Mouse (Mus musculus) lung, embryonic 14.5 days (tissue): ENCODE measurements around the gene Cdkl5. TPM values are rescaled to one million over a fixed set of nuclear protein-coding genes. Genes with fewer than 3 reads are reported as not detected.

Experiments
- ATAC-seq: fragments of 200-750 bp; cut with Nextera tagmentation; 2 replicates; pipeline ENCODE4 v1.8.0; 2017; ENCODE audit warnings: mild to moderate bottlenecking, moderate TSS enrichment, moderate library complexity; ENCODE audit not compliant: insufficient read depth
- DNase-seq: peaks from one replicate; pipeline ENCODE4 v3.0.0-alpha.2; 2015
- H3K27ac ChIP-seq: fragments of 300-500 bp; sonication (generic); 2 replicates; pipeline ENCODE4 v1.5.1; 2014; ENCODE audit warnings: low read depth, mild to moderate bottlenecking, moderate library complexity
- H3K27me3 ChIP-seq: fragments of 300-500 bp; sonication (generic); 2 replicates; pipeline ENCODE4 v1.6.1; 2014; ENCODE audit warnings: low read length, control low read depth; ENCODE audit not compliant: insufficient read depth
- H3K36me3 ChIP-seq: fragments of 300-500 bp; sonication (generic); 2 replicates; pipeline ENCODE4 v1.6.1; 2014; ENCODE audit warnings: control low read depth; ENCODE audit not compliant: insufficient read depth
- H3K4me1 ChIP-seq: fragments of 300-500 bp; sonication (generic); 2 replicates; pipeline ENCODE4 v1.6.1; 2014; ENCODE audit warnings: antibody characterized with exemption, control low read depth; ENCODE audit not compliant: insufficient read depth
- H3K4me2 ChIP-seq: fragments of 300-500 bp; sonication (generic); 2 replicates; pipeline ENCODE4 v1.6.1; 2014; ENCODE audit warnings: mild to moderate bottlenecking
- H3K4me3 ChIP-seq: fragments of 300-500 bp; sonication (generic); 2 replicates; pipeline ENCODE4 v1.5.1; 2014; ENCODE audit warnings: low read depth, low read length
- H3K9ac ChIP-seq: fragments of 300-500 bp; sonication (generic); 2 replicates; pipeline ENCODE4 v1.6.1; 2014
- H3K9me3 ChIP-seq: fragments of 300-500 bp; sonication (generic); 2 replicates; pipeline ENCODE4 v1.6.1; 2016; ENCODE audit warnings: low read depth, low read length, control low read depth
- CTCF ChIP-seq: IDR thresholded peaks from 2 replicates; pipeline ENCODE4 v1.5.1; 2016; ENCODE audit warnings: antibody characterized with exemption, low read depth
- WGBS: fragments of 180-500 bp; shearing (Covaris S2); extraction: QIAGEN DNeasy Blood & Tissue Kit; methylation state at CpG from one replicate; pipeline ENCODE4 v1.1.7; 2014; 5-methylcytosine and 5-hydroxymethylcytosine counted together
- polyA plus RNA-seq: library from polyadenylated mRNA; unstranded; fragments of >200 nt; fragmentation: Nextera tagmentation; extraction: Ambion mirVana; gene quantifications from 2 replicates; pipeline ENCODE4 v1.2.1, GENCODE M21; 2014

Gene Cdkl5
- polyA plus RNA-seq, 1 experiment from 2014 or later: 2.1 TPM

GRCm38 (mm10) chrX:160919022-160919637 lies 75.4 kb downstream of the Cdkl5 start:
- 84% methylated on average over 3 of the region's 3 CpGs for WGBS
- Histone ChIP-seq H3K27ac (no peak overlapping the region), H3K9me3 (no peaks in the 10 kb centered on the region), H3K27me3 (no peaks in the 10 kb centered on the region), H3K4me3 (no peak overlapping the region), H3K9ac (no peak overlapping the region), H3K36me3 (no peaks in the 10 kb centered on the region), H3K4me1 (no peaks in the 10 kb centered on the region), H3K4me2 (no peak overlapping the region)
- DNase-seq: no peak
- no peak for ATAC-seq
- TF ChIP-seq CTCF: no peak

- Histone ChIP-seq H3K27me3 (no peaks in the 10 kb centered on the region), H3K4me1 (no peaks in the 10 kb centered on the region), H3K4me3 (no peak within 1 kb of the TSS), H3K9me3 (no peaks in the 10 kb centered on the region), H3K9ac (no peak within 1 kb of the TSS), H3K27ac (no peak within 1 kb of the TSS), H3K4me2 (no peak within 1 kb of the TSS), H3K36me3 (no peaks in the 10 kb centered on the region)
- TF ChIP-seq CTCF: no peak
- no peak for DNase-seq
- WGBS: 66% methylated on average over 4 of the region's 4 CpGs
- no peak for ATAC-seq
Measured at GRCm38 (mm10) chrX:160906952-160907351, 87.6 kb downstream of the Cdkl5 start, which contains the start of gene Gja6. TSS of gene Gja6 (minus strand) at chrX:160907052.

GRCm38 (mm10) chrX:160906477-160906876 lies 88.0 kb downstream of the Cdkl5 start:
- ATAC-seq: no peak
- no peak overlapping the region for H3K4me3 ChIP-seq
- no peaks in the 10 kb centered on the region for H3K36me3 ChIP-seq
- WGBS: 68% methylated on average over 4 of the region's 4 CpGs
- TF ChIP-seq CTCF: no peak
- no peaks in the 10 kb centered on the region for H3K27me3 ChIP-seq
- no peak overlapping the region for H3K9ac ChIP-seq
- H3K4me1 ChIP-seq: no peaks in the 10 kb centered on the region
- DNase-seq: no peak
- no peak overlapping the region for H3K27ac ChIP-seq
- no peak overlapping the region for H3K4me2 ChIP-seq
- no peaks in the 10 kb centered on the region for H3K9me3 ChIP-seq

GRCm38 (mm10) chrX:160905913-160906312 lies 88.6 kb downstream of the Cdkl5 start:
- WGBS: 65% methylated on average over 4 of the region's 4 CpGs
- no peak overlapping the region for H3K27ac ChIP-seq
- no peaks in the 10 kb centered on the region for H3K4me1 ChIP-seq
- H3K36me3 ChIP-seq: no peaks in the 10 kb centered on the region
- no peak for ATAC-seq
- no peak for TF ChIP-seq CTCF
- no peaks in the 10 kb centered on the region for H3K9me3 ChIP-seq
- H3K4me3 ChIP-seq: no peak overlapping the region
- no peak for DNase-seq
- no peak overlapping the region for H3K4me2 ChIP-seq
- H3K27me3 ChIP-seq: no peaks in the 10 kb centered on the region
- H3K9ac ChIP-seq: no peak overlapping the region

- TF ChIP-seq CTCF: no peak
- H3K4me2 ChIP-seq: no peak overlapping the region
- WGBS: 43% methylated on average over 2 of the region's 2 CpGs
Measured at GRCm38 (mm10) chrX:160905041-160905678, 89.3 kb downstream of the Cdkl5 start.

GRCm38 (mm10) chrX:160901118-160901517 lies 93.4 kb downstream of the Cdkl5 start:
- Histone ChIP-seq H3K27ac (no peak overlapping the region), H3K9ac (no peak overlapping the region), H3K4me1 (no peaks in the 10 kb centered on the region), H3K9me3 (no peaks in the 10 kb centered on the region), H3K27me3 (no peaks in the 10 kb centered on the region), H3K4me3 (no peak overlapping the region), H3K36me3 (no peaks in the 10 kb centered on the region), H3K4me2 (no peak overlapping the region)
- no peak for DNase-seq
- ATAC-seq: no peak
- 82% methylated on average over 2 of the region's 2 CpGs for WGBS
- no peak for TF ChIP-seq CTCF

More at GRCm38 (mm10) chrX:160905041-160905678, 89.3 kb downstream of the Cdkl5 start:
- H3K9ac ChIP-seq: no peak overlapping the region
- no peak overlapping the region for H3K4me3 ChIP-seq
- no peaks in the 10 kb centered on the region for H3K27me3 ChIP-seq
- no peaks in the 10 kb centered on the region for H3K9me3 ChIP-seq
- no peak for ATAC-seq
- no peaks in the 10 kb centered on the region for H3K4me1 ChIP-seq
- no peaks in the 10 kb centered on the region for H3K36me3 ChIP-seq
- no peak overlapping the region for H3K27ac ChIP-seq
- DNase-seq: no peak

GRCm38 (mm10) chrX:160892077-160892476 lies 102.4 kb downstream of the Cdkl5 start:
- Histone ChIP-seq H3K9ac (no peak overlapping the region), H3K27me3 (no peaks in the 10 kb centered on the region), H3K4me1 (no peaks in the 10 kb centered on the region), H3K9me3 (no peaks in the 10 kb centered on the region), H3K4me3 (no peak overlapping the region), H3K36me3 (no peaks in the 10 kb centered on the region), H3K27ac (no peak overlapping the region), H3K4me2 (no peak overlapping the region)
- TF ChIP-seq CTCF: no peak
- WGBS: 50% methylated on average over 1 of the region's 1 CpGs
- no peak for DNase-seq
- ATAC-seq: no peak
